Mouse (Mus musculus): ENCODE measurements around the gene Vapa. TPM values are rescaled to one million over a fixed set of nuclear protein-coding genes. Genes with fewer than 3 reads are reported as not detected.
A peak's percentile ranks its signal among the peaks of the same experiment; 100 is the strongest.

Vapa gene
- polyA plus RNA-seq, 1 experiment from 2014 or later = 192 TPM

- no peak overlapping the region for H3K27ac ChIP-seq (replicated peaks)
- no peak overlapping the region for H3K4me3 ChIP-seq (replicated peaks)
- no peak overlapping the region for H3K4me2 ChIP-seq (replicated peaks)
- H3K9ac ChIP-seq = no peak overlapping the region
- H3K27me3 ChIP-seq = no peaks in the 10 kb centered on the region
- no peak for ATAC-seq (ENCODE audit: insufficient number of reproducible peaks, low FRiP score, low TSS enrichment, low read depth)
- no peaks in the 10 kb centered on the region for H3K36me3 ChIP-seq
- H3K9me3 ChIP-seq (replicated peaks) = no peaks in the 10 kb centered on the region
- H3K4me1 ChIP-seq = no peaks in the 10 kb centered on the region
Observed at GRCm38 (mm10) chr17:65623130-65623529, 9.8 kb upstream of the Vapa start.

GRCm38 (mm10) chr17:65618431-65618830 is 5.1 kb upstream of the Vapa start:
- peaks cover 6% of the 10 kb centered on the region; the same call in 1 of the 2 replicates for H3K4me1 ChIP-seq
- H3K4me2 ChIP-seq (replicated peaks) = no peak overlapping the region
- WGBS = 68% methylated on average over 2 of the region's 2 CpGs
- no peak for ATAC-seq (ENCODE audit: insufficient number of reproducible peaks, low FRiP score, low TSS enrichment, low read depth)
- H3K36me3 ChIP-seq = no peaks in the 10 kb centered on the region
- no peaks in the 10 kb centered on the region for H3K27me3 ChIP-seq
- no peak overlapping the region for H3K27ac ChIP-seq (replicated peaks)
- no peaks in the 10 kb centered on the region for H3K9me3 ChIP-seq (replicated peaks)
- H3K4me3 ChIP-seq (replicated peaks) = no peak overlapping the region
- H3K9ac ChIP-seq = no peak overlapping the region

GRCm38 (mm10) chr17:65615678-65616077 is 2.3 kb upstream of the Vapa start:
- Histone ChIP-seq H3K4me2 (replicated peaks) (no peak overlapping the region), H3K9me3 (replicated peaks) (no peaks in the 10 kb centered on the region), H3K9ac (no peak overlapping the region), H3K4me3 (replicated peaks) (no peak overlapping the region), H3K4me1 (peaks cover 10% of the 10 kb centered on the region; the same call in 1 of the 2 replicates), H3K27me3 (no peaks in the 10 kb centered on the region), H3K36me3 (no peaks in the 10 kb centered on the region), H3K27ac (replicated peaks) (no peak overlapping the region)
- 36% methylated on average over 3 of the region's 3 CpGs for WGBS
- no peak for ATAC-seq (ENCODE audit: insufficient number of reproducible peaks, low FRiP score, low TSS enrichment, low read depth)

GRCm38 (mm10) chr17:65614431-65614830 is 1.1 kb upstream of the Vapa start:
- H3K27me3 ChIP-seq = no peaks in the 10 kb centered on the region
- peaks cover 13% of the 10 kb centered on the region for H3K4me1 ChIP-seq
- H3K36me3 ChIP-seq = no peaks in the 10 kb centered on the region
- peak overlapping the region; percentile 65 for H3K4me2 ChIP-seq (replicated peaks)
- 1% methylated on average over 9 of the region's 9 CpGs for WGBS
- H3K9me3 ChIP-seq (replicated peaks) = no peaks in the 10 kb centered on the region
- H3K27ac ChIP-seq (replicated peaks) = peak overlapping the region; percentile 100
- no peak for ATAC-seq (ENCODE audit: insufficient number of reproducible peaks, low FRiP score, low TSS enrichment, low read depth)
- peak overlapping the region; percentile 72 for H3K9ac ChIP-seq
- H3K4me3 ChIP-seq (replicated peaks) = peak overlapping the region; percentile 92

- Histone ChIP-seq H3K27me3 (no peaks in the 10 kb centered on the region), H3K4me1 (peaks cover 26% of the 10 kb centered on the region), H3K9me3 (replicated peaks) (no peaks in the 10 kb centered on the region), H3K36me3 (no peaks in the 10 kb centered on the region), H3K4me3 (replicated peaks) (peak overlapping the region; percentile 92), H3K9ac (peak overlapping the region; percentile 99), H3K4me2 (replicated peaks) (0 out of 2 replicates have a peak overlapping the region, but pooled peaks have one; percentile 65), H3K27ac (replicated peaks) (peak overlapping the region; percentile 100)
- WGBS = under 1% methylated on average over 42 of the region's 42 CpGs
- peak; percentile 65 for ATAC-seq (ENCODE audit: insufficient number of reproducible peaks, low FRiP score, low TSS enrichment, low read depth)
Observed at GRCm38 (mm10) chr17:65613142-65613462, 253 bp downstream of the Vapa start.

GRCm38 (mm10) chr17:65612391-65613141 is 789 bp downstream of the Vapa start:
- no peaks in the 10 kb centered on the region for H3K9me3 ChIP-seq (replicated peaks)
- H3K36me3 ChIP-seq = no peaks in the 10 kb centered on the region
- H3K27ac ChIP-seq (replicated peaks) = peak overlapping the region; percentile 100
- H3K9ac ChIP-seq = peak overlapping the region; percentile 99
- WGBS = under 1% methylated on average over 62 of the region's 91 CpGs
- peak; percentile 12; the same call in 1 of the 2 replicates for ATAC-seq (ENCODE audit: insufficient number of reproducible peaks, low FRiP score, low TSS enrichment, low read depth)
- no peaks in the 10 kb centered on the region for H3K27me3 ChIP-seq
- peaks cover 30% of the 10 kb centered on the region for H3K4me1 ChIP-seq
- H3K4me2 ChIP-seq (replicated peaks) = peak overlapping the region; percentile 62
- H3K4me3 ChIP-seq (replicated peaks) = peak overlapping the region; percentile 92

GRCm38 (mm10) chr17:65611721-65612120 is 1.6 kb downstream of the Vapa start:
- Histone ChIP-seq H3K9ac (no peak overlapping the region), H3K27me3 (no peaks in the 10 kb centered on the region), H3K4me2 (replicated peaks) (peak overlapping the region; percentile 62), H3K4me3 (replicated peaks) (peak overlapping the region; percentile 92), H3K9me3 (replicated peaks) (no peaks in the 10 kb centered on the region), H3K4me1 (peaks cover 36% of the 10 kb centered on the region), H3K27ac (replicated peaks) (no peak overlapping the region), H3K36me3 (no peaks in the 10 kb centered on the region)
- 5% methylated on average over 4 of the region's 4 CpGs for WGBS
- ATAC-seq (ENCODE audit: insufficient number of reproducible peaks, low FRiP score, low TSS enrichment, low read depth) = no peak

- no peak for ATAC-seq (ENCODE audit: insufficient number of reproducible peaks, low FRiP score, low TSS enrichment, low read depth)
- Histone ChIP-seq H3K9me3 (replicated peaks) (no peaks in the 10 kb centered on the region), H3K9ac (no peak overlapping the region), H3K36me3 (no peaks in the 10 kb centered on the region), H3K4me1 (peaks cover 43% of the 10 kb centered on the region), H3K4me2 (replicated peaks) (no peak overlapping the region), H3K4me3 (replicated peaks) (no peak overlapping the region), H3K27me3 (no peaks in the 10 kb centered on the region), H3K27ac (replicated peaks) (no peak overlapping the region)
- 65% methylated on average over 5 of the region's 5 CpGs for WGBS
Observed at GRCm38 (mm10) chr17:65608743-65609142, 4.6 kb downstream of the Vapa start.

GRCm38 (mm10) chr17:65608312-65608687 is 5.1 kb downstream of the Vapa start:
- Histone ChIP-seq H3K9ac (no peak overlapping the region), H3K27ac (replicated peaks) (no peak overlapping the region), H3K4me3 (replicated peaks) (no peak overlapping the region), H3K4me1 (peaks cover 44% of the 10 kb centered on the region), H3K9me3 (replicated peaks) (no peaks in the 10 kb centered on the region), H3K36me3 (no peaks in the 10 kb centered on the region), H3K27me3 (no peaks in the 10 kb centered on the region), H3K4me2 (replicated peaks) (no peak overlapping the region)
- 81% methylated on average over 2 of the region's 2 CpGs for WGBS
- no peak for ATAC-seq (ENCODE audit: insufficient number of reproducible peaks, low FRiP score, low TSS enrichment, low read depth)

- Histone ChIP-seq H3K27ac (replicated peaks) (no peak overlapping the region), H3K36me3 (no peaks in the 10 kb centered on the region), H3K4me2 (replicated peaks) (no peak overlapping the region), H3K9ac (no peak overlapping the region), H3K4me3 (replicated peaks) (no peak overlapping the region), H3K27me3 (no peaks in the 10 kb centered on the region), H3K9me3 (replicated peaks) (no peaks in the 10 kb centered on the region), H3K4me1 (peaks cover 44% of the 10 kb centered on the region)
- WGBS = 51% methylated on average over 7 of the region's 7 CpGs
- ATAC-seq (ENCODE audit: insufficient number of reproducible peaks, low FRiP score, low TSS enrichment, low read depth) = no peak
Observed at GRCm38 (mm10) chr17:65607574-65608311, 5.6 kb downstream of the Vapa start.

- no peak overlapping the region for H3K4me2 ChIP-seq (replicated peaks)
- H3K9ac ChIP-seq = no peak overlapping the region
- ATAC-seq (ENCODE audit: insufficient number of reproducible peaks, low FRiP score, low TSS enrichment, low read depth) = no peak
- H3K4me3 ChIP-seq (replicated peaks) = no peak overlapping the region
- H3K9me3 ChIP-seq (replicated peaks) = no peaks in the 10 kb centered on the region
- 80% methylated on average over 4 of the region's 4 CpGs for WGBS
- H3K4me1 ChIP-seq = peaks cover 45% of the 10 kb centered on the region
- no peaks in the 10 kb centered on the region for H3K27me3 ChIP-seq
- no peaks in the 10 kb centered on the region for H3K36me3 ChIP-seq
- no peak overlapping the region for H3K27ac ChIP-seq (replicated peaks)
Observed at GRCm38 (mm10) chr17:65606014-65606413, 7.3 kb downstream of the Vapa start.

All from embryonic facial prominence, embryonic 15.5 days (tissue).